Mouse (Mus musculus) ES-Bruce4 (cell line): ENCODE data around the gene Vat1l.

Experiments used
- CTCF ChIP-seq: IDR thresholded peaks from one replicate; pipeline ENCODE4 v1.8.1; 2011; ENCODE audit warnings: low read depth, low read length
- EP300 ChIP-seq: IDR thresholded peaks from 2 replicates; pipeline ENCODE4 v1.6.1; 2011; ENCODE audit warnings: low read depth, low read length; ENCODE audit not compliant: insufficient read depth
- POLR2A ChIP-seq: IDR thresholded peaks from one replicate; pipeline ENCODE4 v1.8.1; 2011; ENCODE audit warnings: low read length; ENCODE audit not compliant: insufficient read depth

GRCm38 (mm10) chr8:114262331-114262730, 56.9 kb downstream of the Vat1l start:
- TF ChIP-seq CTCF (no peak), POLR2A (no peak), EP300 (no peak)
